Mouse (Mus musculus): ENCODE measurements around the gene Gpr33.

Gene Gpr33

DNA sequence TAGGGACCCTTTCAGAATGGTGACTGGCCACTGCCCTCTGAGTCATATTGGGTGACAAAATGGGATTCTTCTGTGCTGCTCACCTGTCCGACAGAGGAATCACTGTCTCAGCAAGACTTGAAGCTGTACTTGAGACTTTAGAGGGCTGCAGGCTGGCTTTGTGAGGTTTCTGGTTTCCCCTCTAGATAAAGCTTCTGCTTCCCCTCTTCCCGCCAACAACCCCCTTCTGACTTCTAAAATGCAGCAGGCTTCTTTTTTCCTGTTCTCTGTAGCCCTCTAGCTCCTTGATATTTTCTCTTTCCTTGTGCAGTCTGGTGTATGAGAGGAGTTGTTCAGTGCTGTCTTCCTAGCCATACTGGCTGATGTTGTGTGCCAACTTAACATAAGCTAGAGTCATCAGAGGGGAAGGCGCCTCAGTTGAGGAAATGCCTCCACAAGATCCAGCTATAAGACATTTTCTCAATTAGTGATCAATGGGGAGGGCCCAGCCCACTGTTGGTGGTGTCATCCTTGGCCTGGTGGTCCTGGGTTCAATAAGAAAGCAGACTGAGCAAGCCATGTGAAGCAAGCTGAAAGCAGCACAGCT, 42.6 kb downstream of the Gpr33 start:
- no peak for DNase-seq (ENCODE audit: low spot score)

DNA sequence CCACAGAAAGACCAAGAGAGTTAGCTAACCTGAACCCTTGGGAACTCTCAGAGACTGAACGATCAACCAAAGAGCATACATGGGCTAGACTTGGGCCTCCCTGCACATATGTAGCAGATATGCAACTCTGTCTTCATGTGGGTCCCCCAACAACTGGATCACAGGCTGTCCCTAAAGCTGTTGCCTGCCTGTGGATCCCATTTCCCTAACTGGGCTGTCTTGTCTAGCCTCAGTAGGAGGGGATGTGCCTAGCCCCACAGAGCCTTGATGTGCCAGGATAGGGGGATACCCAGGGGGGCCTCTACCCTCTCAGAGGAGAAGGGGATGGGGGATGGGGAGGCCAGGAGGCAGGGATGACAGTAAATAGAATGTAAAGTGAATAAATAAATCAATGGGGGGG, 44.2 kb downstream of the Gpr33 start:
- no peak for DNase-seq (ENCODE audit: low spot score)

DNA sequence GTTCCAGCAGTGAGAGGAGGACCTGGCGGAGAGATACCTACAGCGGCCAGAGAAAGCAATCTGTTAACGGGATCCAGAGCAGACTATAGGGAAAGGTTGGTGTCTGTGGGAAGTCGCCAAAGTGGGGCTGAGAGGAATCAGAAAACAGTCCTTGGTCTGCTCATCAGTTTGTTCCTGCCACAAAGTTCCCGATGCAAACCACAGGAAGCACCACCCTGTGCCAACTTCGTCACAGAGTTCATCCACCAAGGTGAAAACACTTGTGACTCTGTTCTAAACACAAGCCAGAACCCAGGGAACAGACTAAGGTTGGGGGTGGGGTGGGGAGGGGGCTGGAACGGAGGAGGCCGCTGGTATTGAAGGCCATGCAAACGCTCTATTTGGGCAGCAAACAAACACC, 51.3 kb downstream of the Gpr33 start:
- DNase-seq (ENCODE audit: low spot score), result no peak

DNA sequence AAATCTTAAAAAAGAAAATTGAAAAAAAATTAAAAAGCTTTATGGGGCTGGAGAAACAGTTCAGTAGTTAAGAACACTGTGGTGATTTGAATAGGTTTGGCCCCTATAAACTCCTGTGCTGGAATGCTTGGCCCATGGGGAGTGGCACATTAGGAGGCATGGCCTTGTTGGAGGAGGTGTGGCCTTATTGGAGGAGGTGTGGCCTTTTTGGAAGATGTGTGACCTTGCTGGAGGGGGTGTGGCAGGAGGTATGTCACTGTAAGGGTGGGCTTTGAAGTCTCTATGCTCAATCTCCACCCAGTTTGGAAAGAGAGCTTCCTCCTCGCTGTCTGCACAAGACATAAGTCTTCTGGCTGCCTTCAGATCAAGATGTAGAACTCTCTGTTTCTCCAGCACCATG, 53.5 kb downstream of the Gpr33 start:
- DNase-seq (ENCODE audit: low spot score), result no peak

Measured in urinary bladder, postnatal 14 days (tissue).